Mouse (Mus musculus): Measurements from ENCODE around the gene Atp10a.
"Not testable (repeated sequence)": the region's sequence is repeated elsewhere in the genome, so short reads cannot be mapped to it uniquely, and the experiment has no call there.

Atp10a gene

DNA sequence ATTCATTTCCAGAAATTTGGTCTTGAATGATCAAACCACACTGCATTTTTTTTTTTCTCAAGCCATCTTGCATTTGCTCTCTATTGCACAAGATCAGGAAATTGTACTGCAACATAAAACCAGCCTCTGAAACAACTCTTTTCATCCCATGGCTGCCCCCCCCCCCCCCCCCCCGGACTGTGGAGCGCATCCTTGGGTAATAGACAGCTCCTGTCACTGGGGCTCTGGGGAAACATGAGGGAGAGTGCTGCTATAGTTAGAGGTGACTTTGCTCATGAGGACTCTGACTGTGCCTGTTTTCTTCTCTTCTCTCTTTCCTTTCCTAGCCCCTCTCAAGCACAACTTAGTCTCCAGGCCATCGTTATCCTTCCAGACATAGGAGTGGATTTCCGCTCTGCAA lies 131.6 kb downstream of the Atp10a start:
- DNase-seq (ENCODE audit: low spot score in 2 of 2) = no peak

DNA sequence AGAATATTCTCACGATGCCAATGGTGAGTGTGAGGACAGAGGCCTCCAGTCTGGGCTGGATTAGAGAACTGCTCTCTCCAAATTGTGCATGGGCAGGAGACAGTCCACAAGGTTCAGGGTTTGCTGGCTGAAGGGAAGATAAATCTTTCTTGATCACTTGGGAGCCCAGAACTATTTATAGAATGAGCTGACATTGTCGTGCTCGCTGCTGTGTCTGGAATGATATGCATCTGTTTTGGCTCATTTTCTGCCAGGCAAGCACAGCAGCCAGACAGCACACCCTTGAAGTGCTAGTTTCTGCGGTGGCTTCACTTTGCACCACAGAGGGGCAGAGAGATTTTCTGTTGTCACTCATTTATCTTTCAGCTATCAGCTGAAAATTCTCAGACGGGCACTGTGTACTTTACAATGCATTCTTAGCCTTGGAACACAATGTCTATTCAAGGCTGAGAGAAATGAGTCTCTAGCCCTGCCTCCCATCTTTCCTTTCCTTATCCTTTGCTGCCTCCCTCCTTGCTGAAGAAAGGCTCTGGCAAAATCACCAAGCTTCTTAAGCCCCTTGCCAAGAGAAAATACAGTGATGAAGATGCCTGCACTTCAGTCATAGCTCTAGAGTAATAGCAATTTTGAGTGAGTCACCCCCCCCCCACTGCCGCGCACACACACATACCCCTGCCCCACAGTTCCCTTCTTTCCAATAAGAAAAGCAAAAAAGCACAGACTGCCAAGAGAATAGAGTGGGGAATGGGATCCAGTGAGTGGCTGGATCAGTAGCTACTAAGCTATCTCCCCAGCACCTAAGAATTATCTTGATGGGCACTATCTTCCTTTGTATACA lies 132.7 kb downstream of the Atp10a start:
- no peak for DNase-seq (ENCODE audit: low spot score in 2 of 2)

GRCm38 (mm10) chr7:58797281-58797680 lies 141.3 kb downstream of the Atp10a start:
- DNase-seq (ENCODE audit: low spot score in 2 of 2) = no peak

DNA sequence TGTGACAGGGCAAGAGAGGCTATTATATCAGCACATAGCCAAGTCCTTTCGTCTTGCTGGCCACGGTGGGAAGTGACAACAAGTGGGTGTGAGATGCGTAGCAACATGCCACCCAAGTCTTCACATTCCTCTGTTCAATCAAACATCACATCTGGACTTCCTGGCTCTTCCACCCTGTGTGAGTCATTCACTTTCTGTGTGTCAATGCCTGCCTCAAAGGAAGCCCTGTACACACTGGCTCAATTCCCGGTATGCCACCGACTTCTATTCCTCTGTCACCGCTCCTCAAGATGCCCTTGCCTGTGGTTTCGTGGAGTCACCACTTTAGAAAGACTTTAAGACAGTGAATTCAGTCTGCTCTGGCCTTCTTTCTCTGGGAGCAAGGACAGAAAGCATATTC lies 144.9 kb downstream of the Atp10a start:
- no peak for DNase-seq (ENCODE audit: low spot score in 2 of 2)

- DNase-seq (ENCODE audit: low spot score in 2 of 2) = no peak
Measured at GRCm38 (mm10) chr7:58801791-58802190, 145.8 kb downstream of the Atp10a start.

GRCm38 (mm10) chr7:58822147-58822681 lies 166.2 kb downstream of the Atp10a start:
- no peak for DNase-seq (ENCODE audit: low spot score in 2 of 2)

GRCm38 (mm10) chr7:58824686-58825085 lies 168.7 kb downstream of the Atp10a start:
- no peak for DNase-seq (ENCODE audit: low spot score in 2 of 2)

DNA sequence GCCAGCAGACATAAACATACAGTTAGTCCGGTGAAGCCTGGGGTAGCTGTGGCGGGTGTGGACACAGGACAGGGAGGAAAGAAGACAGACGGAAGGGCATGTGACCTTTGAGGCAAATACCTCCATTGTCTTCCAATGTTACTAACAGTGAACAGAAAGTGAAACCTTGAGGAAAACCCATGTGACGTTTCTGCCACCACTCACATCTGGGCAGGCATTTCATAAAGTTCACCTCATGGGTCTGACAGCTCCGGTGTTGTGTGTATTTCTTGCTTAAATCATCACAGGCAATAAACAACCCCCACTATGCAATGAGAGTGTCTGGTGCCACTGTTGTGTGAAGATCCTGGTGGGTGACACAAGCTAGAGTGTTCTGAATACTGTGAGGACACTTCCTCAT lies 173.1 kb downstream of the Atp10a start:
- DNase-seq (ENCODE audit: low spot score in 2 of 2) = no peak

DNA sequence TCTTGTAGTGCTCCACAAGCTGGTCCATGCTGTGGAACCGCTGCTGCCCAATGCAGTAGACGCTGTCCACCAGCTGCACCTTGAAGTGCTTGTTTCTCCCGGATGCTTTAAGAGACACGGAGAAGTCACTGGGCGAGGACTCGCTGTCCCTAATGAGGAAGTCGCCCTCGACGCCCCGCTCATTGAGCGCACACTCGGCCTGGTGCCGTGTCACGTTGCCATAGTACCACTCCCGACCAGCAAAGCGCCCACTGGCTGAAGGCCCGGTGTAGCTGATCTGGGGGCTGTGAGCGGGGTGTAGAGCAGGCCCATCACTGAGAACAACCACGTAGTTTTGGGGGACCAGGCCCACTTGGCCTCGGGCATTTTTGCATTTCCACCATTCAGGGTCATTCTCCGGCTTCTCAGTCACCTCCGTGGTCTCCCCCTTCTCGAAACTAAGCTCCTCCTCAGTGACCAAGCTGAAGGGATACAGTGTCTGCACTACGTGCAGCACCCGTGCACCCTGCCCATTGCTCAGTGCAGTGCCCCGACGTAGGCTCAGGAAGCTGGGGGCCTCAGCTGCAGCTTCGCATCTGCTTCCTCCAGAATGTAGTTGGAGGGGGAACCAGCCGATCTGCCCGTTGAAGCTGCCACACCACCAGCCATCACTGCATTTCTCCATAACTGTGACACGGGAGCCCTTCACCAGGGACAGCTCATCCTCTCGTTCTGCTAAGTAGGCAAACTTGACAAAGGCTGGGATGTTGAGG lies 181.1 kb downstream of the Atp10a start:
- not testable (repeated sequence) for DNase-seq (ENCODE audit: low spot score in 2 of 2)

- DNase-seq (ENCODE audit: low spot score in 2 of 2) = no peak
Measured at GRCm38 (mm10) chr7:58840367-58840766, 184.4 kb downstream of the Atp10a start.

DNA sequence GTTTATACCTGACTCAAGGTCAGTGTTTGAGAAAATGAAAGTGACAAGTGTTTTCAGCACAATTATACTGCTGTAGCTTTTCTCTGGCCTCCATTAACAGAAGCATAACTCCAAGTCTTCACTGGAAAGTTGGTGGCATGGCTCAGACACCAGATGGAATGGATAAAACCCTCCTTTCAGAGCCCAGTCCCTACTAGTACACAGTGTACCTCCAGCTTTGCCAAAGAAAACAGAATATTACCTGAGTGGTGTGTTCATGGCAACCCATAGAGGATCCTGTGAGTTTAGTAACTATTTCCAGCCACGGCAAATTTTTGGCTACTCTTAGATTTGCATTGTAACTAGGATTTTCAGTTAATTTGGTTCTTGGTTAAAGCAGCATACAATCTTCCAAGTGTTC lies 185.1 kb downstream of the Atp10a start:
- DNase-seq (ENCODE audit: low spot score in 2 of 2) = no peak

DNA sequence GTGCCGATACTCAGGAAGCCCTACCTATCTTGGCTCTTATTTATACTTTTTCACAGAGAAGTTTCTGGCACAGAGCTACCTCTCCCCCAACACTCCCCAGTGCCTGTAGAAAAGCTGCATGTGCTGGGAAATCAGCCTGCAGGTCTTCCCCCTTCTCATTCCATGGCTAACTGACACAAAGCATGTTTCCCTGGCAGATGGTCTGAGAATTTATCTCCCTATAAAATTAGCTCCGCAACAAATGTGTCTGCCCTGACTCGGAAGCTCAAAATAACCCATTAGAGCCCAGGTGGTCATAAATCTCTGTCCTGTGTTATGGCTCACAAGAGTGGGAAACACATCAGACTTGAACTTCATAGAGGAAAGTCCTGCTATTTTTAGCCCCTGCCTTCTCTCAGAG lies 186.9 kb downstream of the Atp10a start:
- DNase-seq (ENCODE audit: low spot score in 2 of 2) = no peak

- no peak for DNase-seq (ENCODE audit: low spot score in 2 of 2)
Measured at GRCm38 (mm10) chr7:58843767-58844445, 187.9 kb downstream of the Atp10a start.

DNA sequence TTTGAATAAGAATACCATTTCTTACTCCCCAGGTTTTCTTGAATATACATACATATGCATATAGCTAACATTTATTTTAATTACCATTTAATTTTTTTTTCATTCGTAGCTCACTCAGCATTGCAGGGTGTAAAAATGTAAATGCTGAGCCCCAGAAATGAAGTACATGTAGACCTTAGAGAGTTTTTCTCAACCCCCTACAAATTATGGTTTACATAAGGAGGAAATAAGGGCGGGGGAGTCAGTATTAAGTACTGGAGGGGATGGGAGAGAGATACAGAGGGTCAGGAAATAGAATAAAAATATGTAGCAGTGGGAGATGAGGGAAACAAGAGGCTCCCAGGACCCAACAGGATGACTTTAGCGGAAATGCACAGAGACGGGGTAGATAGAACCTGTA lies 188.5 kb downstream of the Atp10a start:
- no peak for DNase-seq (ENCODE audit: low spot score in 2 of 2)

DNA sequence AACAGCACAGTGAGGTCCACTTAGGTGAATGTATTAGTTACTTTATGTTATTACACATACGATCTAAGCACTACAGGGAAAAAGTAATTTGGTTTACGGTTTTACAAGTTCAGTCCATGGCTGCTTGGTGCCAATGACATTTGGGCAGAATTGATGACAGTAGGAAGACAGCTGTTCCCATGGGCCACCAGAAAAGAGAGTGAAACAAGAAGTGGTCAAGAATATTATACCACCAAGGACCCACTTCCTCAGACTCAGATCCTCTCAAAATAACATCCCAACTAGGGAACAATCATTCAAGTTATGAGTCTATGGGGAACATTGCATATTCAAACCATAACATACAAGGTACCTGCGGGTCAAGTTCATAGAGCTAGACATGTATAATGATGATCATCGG lies 203.0 kb downstream of the Atp10a start:
- DNase-seq (ENCODE audit: low spot score in 2 of 2) = no peak

DNA sequence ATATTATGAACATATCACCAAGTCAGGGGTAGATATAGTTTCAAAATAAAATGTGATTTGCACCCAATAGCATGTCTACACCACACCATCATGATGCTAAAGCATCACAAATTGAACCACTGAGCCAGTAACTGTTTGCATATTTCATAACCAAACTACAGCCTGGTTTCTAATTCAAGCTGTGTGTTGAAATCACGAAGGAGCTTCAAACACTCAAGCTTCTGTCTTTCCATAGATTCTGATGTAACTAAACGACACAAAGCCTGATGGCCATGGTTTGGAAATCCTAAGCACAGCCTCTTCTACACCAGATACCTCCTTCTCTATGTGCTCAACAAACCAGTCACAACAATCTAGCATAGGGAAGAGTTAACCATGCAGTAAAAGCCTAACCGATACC lies 207.2 kb downstream of the Atp10a start:
- no peak for DNase-seq (ENCODE audit: low spot score in 2 of 2)

DNA sequence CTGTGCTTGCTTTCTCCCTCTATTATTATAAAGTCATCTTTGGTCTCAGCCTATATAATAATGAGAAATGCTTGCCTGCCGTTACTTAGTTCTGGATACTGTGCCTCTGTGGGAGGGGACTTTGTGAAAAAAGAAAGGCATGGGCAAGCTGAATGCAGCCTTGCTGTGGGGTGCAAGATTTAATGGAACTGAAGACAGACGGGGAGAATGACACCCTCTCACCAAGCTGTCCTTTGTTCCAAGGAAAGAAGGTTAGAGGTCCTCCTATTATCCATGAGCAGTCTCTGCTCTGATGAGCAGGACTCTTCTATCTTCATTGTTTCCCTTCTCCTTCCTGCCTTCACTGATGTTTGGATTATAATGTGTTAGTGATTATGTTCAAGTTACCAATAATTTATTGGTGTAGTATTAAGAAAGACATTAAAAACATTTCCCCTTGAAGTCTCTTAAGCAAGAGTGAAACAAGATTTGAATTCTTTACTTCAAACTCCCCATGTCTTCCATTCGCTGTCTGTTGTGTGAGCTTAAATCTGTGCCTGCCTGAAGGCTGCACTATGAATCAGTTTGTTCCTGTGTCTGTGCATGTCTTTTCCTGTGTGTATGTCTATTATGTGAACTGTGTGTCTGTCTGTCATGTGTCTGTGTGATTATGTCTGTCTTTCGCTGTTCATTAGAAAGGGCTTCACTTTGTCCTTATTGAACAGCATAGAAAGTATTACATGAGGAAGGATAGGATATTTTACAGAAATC lies 211.1 kb downstream of the Atp10a start:
- DNase-seq (ENCODE audit: low spot score in 2 of 2) = no peak

- no peak for DNase-seq (ENCODE audit: low spot score in 2 of 2)
Measured at GRCm38 (mm10) chr7:58870661-58871060, 214.7 kb downstream of the Atp10a start.

GRCm38 (mm10) chr7:58873676-58874075 lies 217.7 kb downstream of the Atp10a start:
- DNase-seq (ENCODE audit: low spot score in 2 of 2) = no peak
